Mouse (Mus musculus): ENCODE data around the gene Bcar1. TPM values are rescaled to one million over a fixed set of nuclear protein-coding genes. Genes with fewer than 3 reads are reported as not detected.

The Bcar1 gene
- total and polyA plus RNA-seq, 2 experiments from 2014 or later: 27.9 to 53.2 TPM

DNA sequence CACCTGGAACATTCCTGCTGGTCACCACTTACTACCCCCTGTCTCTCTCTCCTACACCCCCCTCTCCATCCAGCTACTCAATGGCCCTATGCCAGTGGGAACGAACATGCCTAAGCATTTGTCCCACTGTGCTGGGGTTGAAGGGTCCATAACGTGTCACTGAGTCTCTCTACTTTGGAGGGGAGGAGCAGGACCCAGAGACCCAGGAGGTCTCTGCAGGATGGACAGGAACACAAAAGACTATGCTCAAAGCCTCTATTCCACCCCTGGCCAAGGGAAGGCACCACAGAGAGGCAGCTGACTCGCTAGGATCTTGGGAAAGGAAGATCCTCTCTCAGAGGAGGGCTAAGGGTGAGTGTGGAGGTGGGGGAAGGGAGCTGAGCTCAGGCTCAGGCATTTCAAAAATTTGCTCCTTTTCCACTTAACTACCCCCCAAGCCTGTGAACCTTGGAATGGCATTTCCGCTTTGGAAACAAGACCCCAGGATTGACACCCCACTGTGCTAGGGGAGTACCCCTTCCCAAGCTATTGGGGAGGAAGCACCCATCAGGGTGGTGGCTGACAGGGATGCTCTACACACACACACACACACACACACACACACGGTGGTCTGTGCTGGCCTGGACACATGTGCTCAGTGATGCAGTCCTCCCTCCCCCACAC lies 9.9 kb downstream of the Bcar1 start:
- Histone ChIP-seq H3K9ac (replicated peaks; ENCODE audit: low read depth, low read length) (0 out of 2 replicates have a peak overlapping the region, but pooled peaks have one; percentile 88), H3K4me1 (ENCODE audit: control insufficient read depth, insufficient read depth) (peaks cover 71% of the 10 kb centered on the region), H3K4me3 (ENCODE audit: low read depth, low read length) (no peak overlapping the region), H3K27ac (ENCODE audit: low read depth) (peak overlapping the region; percentile 96), H3K4me2 (ENCODE audit: low read depth, low read length) (0 out of 2 replicates have a peak overlapping the region, but pooled peaks have one; percentile 20), H3K36me3 (replicated peaks; ENCODE audit: control insufficient read depth, insufficient read depth, low read length) (no peaks in the 10 kb centered on the region), H3K9me3 (replicated peaks; ENCODE audit: control insufficient read depth, low read length) (no peaks in the 10 kb centered on the region), H3K27me3 (ENCODE audit: control insufficient read depth, insufficient read depth, low read length) (no peaks in the 10 kb centered on the region)
- WGBS: 16% methylated on average over 5 of the region's 5 CpGs
- no peak for TF ChIP-seq EP300 (IDR thresholded peaks at IDR 0.05; ENCODE audit: low read depth)
- TF ChIP-seq CTCF (IDR thresholded peaks at IDR 0.05; ENCODE audit: low read depth): no peak
- DNase-seq (ENCODE audit: low spot score) (no peak), ATAC-seq (ENCODE audit: insufficient read depth, low read depth) (no peak)

DNA sequence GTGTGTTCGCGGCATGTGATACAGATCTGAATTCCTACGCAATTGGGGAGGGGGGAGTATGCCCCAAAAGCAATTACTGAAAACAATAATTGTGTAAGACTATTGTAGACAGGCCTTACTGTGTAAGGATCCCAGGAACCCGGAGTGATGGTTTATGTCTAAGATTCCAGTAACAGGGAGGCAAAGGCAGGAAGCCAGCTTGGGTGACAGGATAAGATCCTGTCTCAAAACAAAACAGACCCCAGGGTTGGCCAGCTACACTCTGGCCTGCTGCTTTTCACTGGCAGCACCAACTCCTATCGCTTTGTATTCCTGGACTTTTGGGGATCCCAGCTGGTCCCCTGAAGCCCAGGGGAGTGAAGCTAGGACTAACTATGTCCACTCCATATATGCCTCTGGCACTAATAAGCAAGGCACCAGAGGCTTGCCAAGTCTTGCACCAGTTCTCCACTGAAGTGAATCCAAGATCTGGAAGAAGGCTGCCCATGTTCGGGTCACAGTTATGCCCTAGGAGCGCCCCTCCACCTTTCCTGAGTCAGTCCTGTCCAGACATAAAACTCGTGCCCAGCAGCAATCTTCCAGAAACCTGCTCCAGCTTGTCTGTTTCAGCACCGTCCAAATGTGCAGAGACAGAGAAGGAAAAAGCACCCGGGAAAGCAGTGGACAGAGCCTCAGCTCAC lies 11.1 kb downstream of the Bcar1 start:
- Histone ChIP-seq H3K4me3 (ENCODE audit: low read depth, low read length) (peak overlapping the region; percentile 88), H3K4me2 (ENCODE audit: low read depth, low read length) (peak overlapping the region; percentile 92), H3K27ac (ENCODE audit: low read depth) (peak overlapping the region; percentile 96), H3K9me3 (replicated peaks; ENCODE audit: control insufficient read depth, low read length) (no peaks in the 10 kb centered on the region), H3K9ac (replicated peaks; ENCODE audit: low read depth, low read length) (peak overlapping the region; percentile 88; the same call in 1 of the 2 replicates), H3K27me3 (ENCODE audit: control insufficient read depth, insufficient read depth, low read length) (no peaks in the 10 kb centered on the region), H3K36me3 (replicated peaks; ENCODE audit: control insufficient read depth, insufficient read depth, low read length) (no peaks in the 10 kb centered on the region), H3K4me1 (ENCODE audit: control insufficient read depth, insufficient read depth) (peaks cover 83% of the 10 kb centered on the region)
- ATAC-seq (ENCODE audit: insufficient read depth, low read depth) (no peak), DNase-seq (ENCODE audit: low spot score) (no peak)
- TF ChIP-seq EP300 (IDR thresholded peaks at IDR 0.05; ENCODE audit: low read depth): no peak
- WGBS: 17% methylated on average over 10 of the region's 10 CpGs

DNA sequence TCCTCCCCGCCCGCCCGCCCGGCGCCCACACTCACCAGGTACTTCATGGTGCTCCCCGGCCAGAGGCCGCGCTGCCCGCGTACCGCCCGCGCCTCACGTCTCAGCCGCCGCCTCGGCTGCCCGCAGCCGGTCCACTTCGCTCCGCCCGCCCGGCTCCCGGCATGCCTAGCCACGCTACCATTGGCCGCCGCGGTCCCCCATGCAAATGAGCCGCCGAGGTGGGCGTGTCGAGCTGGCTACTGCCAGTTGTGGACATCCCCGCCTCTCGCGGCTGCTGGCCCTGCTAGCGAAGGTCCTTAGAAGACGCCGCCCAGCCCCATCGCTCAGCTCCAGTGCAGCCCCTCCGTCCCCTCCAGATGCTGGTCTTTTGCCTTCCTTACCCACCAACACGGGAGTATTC lies 11.6 kb downstream of the Bcar1 start:
- no peaks in the 10 kb centered on the region for H3K9me3 ChIP-seq (replicated peaks; ENCODE audit: control insufficient read depth, low read length)

DNA sequence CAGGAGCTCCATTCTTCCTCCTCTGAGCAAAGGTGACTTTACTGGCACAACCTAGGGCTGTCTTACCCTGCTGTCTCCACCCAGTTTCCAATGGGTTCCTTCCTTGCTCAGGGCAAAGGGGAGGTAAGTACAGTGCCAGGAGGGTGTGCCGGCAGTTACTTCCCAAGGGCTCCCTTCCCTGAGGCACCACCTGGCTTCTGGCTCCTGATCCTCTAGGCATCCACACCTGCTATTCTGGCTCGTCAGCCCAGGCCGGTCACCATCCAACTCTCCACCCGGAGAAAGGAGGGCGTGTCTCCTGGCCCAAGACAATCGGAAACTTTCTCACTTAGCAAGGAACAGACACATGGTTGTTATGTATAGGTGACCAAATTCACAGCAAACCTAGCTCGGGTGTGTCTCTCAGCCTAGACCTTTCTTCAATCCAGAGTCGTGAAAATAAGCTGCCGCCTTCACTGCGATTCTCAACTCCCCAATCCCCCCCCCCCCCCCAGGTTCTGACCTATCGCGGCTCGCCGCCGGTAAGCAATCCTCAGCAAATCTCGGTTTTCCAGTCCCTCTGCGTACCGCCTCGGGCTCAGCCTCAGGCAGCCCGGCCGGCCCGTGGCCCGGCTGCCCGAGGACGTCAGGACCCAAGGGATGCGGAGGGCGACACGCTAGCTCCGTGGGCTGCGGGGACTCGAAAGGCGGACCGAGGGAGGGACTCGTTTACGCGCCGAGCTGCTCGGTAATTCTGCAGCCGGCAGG lies 12.2 kb downstream of the Bcar1 start:
- Histone ChIP-seq H3K4me1 (ENCODE audit: control insufficient read depth, insufficient read depth) (peaks cover 91% of the 10 kb centered on the region), H3K36me3 (replicated peaks; ENCODE audit: control insufficient read depth, insufficient read depth, low read length) (no peaks in the 10 kb centered on the region), H3K9me3 (replicated peaks; ENCODE audit: control insufficient read depth, low read length) (no peaks in the 10 kb centered on the region), H3K4me3 (ENCODE audit: low read depth, low read length) (peak overlapping the region; percentile 88), H3K27me3 (ENCODE audit: control insufficient read depth, insufficient read depth, low read length) (no peaks in the 10 kb centered on the region), H3K4me2 (ENCODE audit: low read depth, low read length) (peak overlapping the region; percentile 92), H3K27ac (ENCODE audit: low read depth) (peak overlapping the region; percentile 96), H3K9ac (replicated peaks; ENCODE audit: low read depth, low read length) (peak overlapping the region; percentile 88)
- DNase-seq (ENCODE audit: low spot score): no peak
- TF ChIP-seq CTCF (IDR thresholded peaks at IDR 0.05; ENCODE audit: low read depth): no peak
- peak; percentile 16 for ATAC-seq (ENCODE audit: insufficient read depth, low read depth)
- WGBS: under 1% methylated on average over 36 of the region's 39 CpGs

More for the DNA sequence above, 11.6 kb downstream of the Bcar1 start:
- peak overlapping the region; percentile 88 for H3K9ac ChIP-seq (replicated peaks; ENCODE audit: low read depth, low read length)
- peaks cover 88% of the 10 kb centered on the region for H3K4me1 ChIP-seq (ENCODE audit: control insufficient read depth, insufficient read depth)
- DNase-seq (ENCODE audit: low spot score) (peak; percentile 96), ATAC-seq (ENCODE audit: insufficient read depth, low read depth) (peak; percentile 89)
- peak overlapping the region; percentile 92 for H3K4me2 ChIP-seq (ENCODE audit: low read depth, low read length)
- WGBS: 1% methylated on average over 20 of the region's 41 CpGs
- H3K4me3 ChIP-seq (ENCODE audit: low read depth, low read length): peak overlapping the region; percentile 88
- no peaks in the 10 kb centered on the region for H3K36me3 ChIP-seq (replicated peaks; ENCODE audit: control insufficient read depth, insufficient read depth, low read length)
- TF ChIP-seq CTCF (IDR thresholded peaks at IDR 0.05; ENCODE audit: low read depth) (no peak), EP300 (IDR thresholded peaks at IDR 0.05; ENCODE audit: low read depth) (no peak)
- H3K27ac ChIP-seq (ENCODE audit: low read depth): peak overlapping the region; percentile 96
- no peaks in the 10 kb centered on the region for H3K27me3 ChIP-seq (ENCODE audit: control insufficient read depth, insufficient read depth, low read length)

DNA sequence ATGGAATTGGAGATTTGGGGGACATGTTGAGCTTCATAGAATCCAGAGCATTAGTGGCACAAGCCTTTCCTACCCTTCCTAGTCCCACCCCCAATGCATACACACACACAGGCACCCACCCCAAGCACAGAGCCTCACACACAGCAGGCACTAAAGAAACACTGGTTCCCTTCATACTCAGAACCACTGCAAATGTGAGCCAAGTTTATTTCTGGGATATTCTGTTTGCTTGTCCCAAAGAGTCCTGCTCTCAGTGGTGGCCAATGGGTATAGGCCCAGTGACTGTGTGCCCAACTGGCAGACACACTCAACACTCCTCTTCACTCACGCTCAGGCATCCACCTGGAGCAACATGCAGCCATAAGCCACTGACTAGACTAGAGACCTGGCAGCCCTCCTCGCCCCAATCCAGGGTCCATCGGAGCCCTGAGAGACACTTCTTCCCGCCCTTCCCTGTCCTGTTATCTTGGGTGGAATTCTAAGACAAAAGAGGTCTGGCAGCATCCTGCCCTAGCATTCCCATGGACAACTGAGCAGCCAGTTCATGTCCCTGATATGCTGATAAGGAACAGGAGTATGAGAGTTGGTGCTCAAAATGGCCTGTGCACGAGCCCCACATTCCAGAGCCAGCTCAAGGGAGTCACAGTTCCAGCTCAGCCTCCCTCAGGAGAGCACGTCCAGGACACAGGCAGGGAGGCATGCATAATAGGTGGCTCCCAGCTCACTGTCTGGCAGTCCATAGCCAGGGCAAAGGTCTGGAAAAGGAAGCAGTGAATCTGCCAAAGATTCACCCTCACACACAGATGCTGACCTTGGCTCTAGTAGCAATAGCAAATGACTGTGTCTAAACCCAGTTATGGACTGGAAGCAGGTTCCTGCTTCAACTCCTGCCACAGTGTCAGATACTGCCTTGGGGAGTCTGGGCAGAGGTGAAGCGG lies 14.1 kb downstream of the Bcar1 start:
- peak overlapping the region; percentile 92 for H3K4me2 ChIP-seq (ENCODE audit: low read depth, low read length)
- peak overlapping the region; percentile 88 for H3K9ac ChIP-seq (replicated peaks; ENCODE audit: low read depth, low read length)
- peak overlapping the region; percentile 96 for H3K27ac ChIP-seq (ENCODE audit: low read depth)
- peaks cover 88% of the 10 kb centered on the region for H3K4me1 ChIP-seq (ENCODE audit: control insufficient read depth, insufficient read depth)
- no peaks in the 10 kb centered on the region for H3K27me3 ChIP-seq (ENCODE audit: control insufficient read depth, insufficient read depth, low read length)
- peak; percentile 63 for DNase-seq (ENCODE audit: low spot score)
- no peak; the same call in 1 of the 2 replicates for ATAC-seq (ENCODE audit: insufficient read depth, low read depth)
- WGBS: 12% methylated on average over 7 of the region's 7 CpGs
- no peak for TF ChIP-seq EP300 (IDR thresholded peaks at IDR 0.05; ENCODE audit: low read depth)
- TF ChIP-seq CTCF (IDR thresholded peaks at IDR 0.05; ENCODE audit: low read depth): no peak
- no peaks in the 10 kb centered on the region for H3K36me3 ChIP-seq (replicated peaks; ENCODE audit: control insufficient read depth, insufficient read depth, low read length)
- peak overlapping the region; percentile 88 for H3K4me3 ChIP-seq (ENCODE audit: low read depth, low read length)
- H3K9me3 ChIP-seq (replicated peaks; ENCODE audit: control insufficient read depth, low read length): no peaks in the 10 kb centered on the region
